Mouse (Mus musculus) naive thymus-derived CD4-positive, alpha-beta T cell, adult 2 months (primary cell): ENCODE data around the gene Opn1mw.
"Not testable (repeated sequence)": the region's sequence is repeated elsewhere in the genome, so short reads cannot be mapped to it uniquely, and the experiment has no call there.

Experiments used
- DNase-seq: peaks from one replicate; pipeline ENCODE4 v3.0.0-alpha.2; 2011; ENCODE audit warnings: low read depth

Gene Opn1mw

GRCm38 (mm10) chrX:74127164-74127563, at the start of gene Opn1mw:
Opn1mw (plus strand) TSS chrX:74127464.
- no peak for DNase-seq

- no peak for DNase-seq
These were observed 42.9 kb upstream of the Opn1mw start for GRCm38 (mm10) chrX:74084276-74084837.

GRCm38 (mm10) chrX:74084946-74085498, 42.2 kb upstream of the Opn1mw start:
- peak; percentile 83 for DNase-seq

- peak; percentile 96 for DNase-seq
These were observed 41.6 kb upstream of the Opn1mw start for GRCm38 (mm10) chrX:74085601-74086038.

GRCm38 (mm10) chrX:74095130-74095529, 32.1 kb upstream of the Opn1mw start:
- DNase-seq = no peak

DNA sequence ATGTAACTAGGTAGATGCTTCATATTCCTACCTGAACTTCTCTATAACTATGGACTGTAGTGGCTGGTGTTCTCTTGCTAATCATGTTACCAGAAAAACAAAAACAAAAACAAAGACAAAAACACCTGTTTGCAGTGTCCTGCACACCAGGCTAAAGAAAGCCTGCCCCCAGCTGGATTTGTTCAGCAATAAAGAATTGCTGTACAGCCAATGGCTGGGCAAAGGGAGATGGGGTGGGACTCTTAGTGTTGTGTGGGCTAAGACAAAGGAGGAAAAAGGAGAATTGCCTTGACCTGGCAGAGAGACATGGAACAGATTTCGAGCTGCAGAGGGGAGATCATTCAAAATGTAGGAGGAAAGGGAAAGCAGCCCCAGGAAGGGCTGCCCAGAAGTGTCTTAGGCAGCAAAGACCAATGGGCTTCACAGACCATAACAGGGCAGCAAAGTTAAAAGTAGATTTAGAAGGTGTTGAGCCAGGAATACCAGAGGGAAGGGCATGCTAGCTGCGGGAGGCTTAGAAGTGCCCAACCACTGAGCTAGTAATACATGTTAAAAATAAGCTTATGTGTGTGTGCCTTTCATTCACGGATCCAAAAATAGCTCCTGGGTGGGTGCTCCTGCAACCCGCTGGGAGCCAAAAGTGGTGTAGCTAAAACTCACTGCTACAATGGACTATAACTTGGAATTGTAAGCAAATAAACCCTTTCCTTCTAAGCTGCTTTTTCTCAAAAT, 23.6 kb upstream of the Opn1mw start:
- no peak for DNase-seq

DNA sequence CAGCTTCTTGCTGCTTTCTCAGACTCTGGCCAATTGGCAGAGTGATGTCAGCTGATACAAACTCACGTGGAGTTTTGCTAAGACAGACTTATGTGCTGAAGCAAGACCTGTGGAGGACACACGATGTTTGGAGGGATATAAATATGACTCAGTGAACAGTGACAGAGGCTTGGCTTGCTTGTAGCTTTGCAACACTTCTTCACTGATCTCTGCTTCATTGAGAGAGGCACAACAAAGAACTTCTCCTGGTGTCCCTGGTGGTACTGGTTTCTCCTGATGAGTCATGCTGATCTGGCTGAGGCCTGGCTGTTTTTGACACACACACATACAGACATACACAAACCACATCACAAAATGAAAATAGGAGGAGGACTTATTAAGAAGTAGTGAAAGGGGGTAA, 21.3 kb upstream of the Opn1mw start:
- DNase-seq = no peak

GRCm38 (mm10) chrX:74108747-74109146, 18.5 kb upstream of the Opn1mw start:
- no peak for DNase-seq

GRCm38 (mm10) chrX:74114036-74114435, 13.2 kb upstream of the Opn1mw start:
- no peak for DNase-seq

GRCm38 (mm10) chrX:74115511-74115910, 11.8 kb upstream of the Opn1mw start:
- DNase-seq = peak; percentile 81

DNA sequence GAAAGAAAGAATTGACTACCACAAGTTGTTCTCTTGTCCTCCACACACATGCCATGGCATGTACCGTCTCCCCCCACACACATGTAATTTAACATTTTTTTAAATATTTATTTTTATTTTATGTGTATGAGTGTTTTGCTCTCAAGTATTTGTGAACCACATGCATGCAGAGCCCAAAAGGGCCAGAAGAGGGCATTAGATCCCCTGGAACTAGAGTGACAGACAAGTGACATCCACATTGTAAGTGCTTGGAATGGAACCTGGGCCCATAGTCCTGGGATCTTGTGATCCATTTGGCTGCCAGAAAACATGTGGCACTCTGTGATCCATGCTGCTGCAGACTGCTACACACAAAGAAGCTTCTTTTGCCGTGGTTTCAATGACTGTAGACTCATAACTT, 2.3 kb upstream of the Opn1mw start:
- DNase-seq = peak; percentile 60

DNA sequence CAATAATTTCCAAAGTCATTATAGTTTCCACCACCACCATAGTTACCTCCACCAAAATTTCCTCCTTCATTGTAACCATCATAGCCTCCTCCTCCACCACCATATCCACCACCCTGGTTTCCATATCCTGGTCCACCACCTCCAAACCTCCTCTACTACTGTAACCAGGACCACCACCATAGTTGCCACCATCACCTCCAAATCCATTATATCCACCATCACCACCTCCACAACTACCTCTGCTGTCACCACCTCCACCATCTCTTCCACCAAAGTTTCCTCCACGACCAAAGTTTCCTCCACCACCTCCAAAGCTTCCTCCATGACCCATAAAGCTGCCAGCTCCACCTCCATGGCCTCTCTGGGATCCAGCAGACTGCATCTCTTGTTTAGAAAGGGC, 8.0 kb downstream of the Opn1mw start, which contains the start of gene Mecp2:
Mecp2 (minus strand) TSS at position 101 of the 400 bp plus-strand sequence.
- not testable (repeated sequence) for DNase-seq

GRCm38 (mm10) chrX:74167738-74168137, 40.5 kb downstream of the Opn1mw start, which contains the start of gene Tex28:
Tex28 (minus strand) TSS chrX:74167838.
- no peak for DNase-seq

DNA sequence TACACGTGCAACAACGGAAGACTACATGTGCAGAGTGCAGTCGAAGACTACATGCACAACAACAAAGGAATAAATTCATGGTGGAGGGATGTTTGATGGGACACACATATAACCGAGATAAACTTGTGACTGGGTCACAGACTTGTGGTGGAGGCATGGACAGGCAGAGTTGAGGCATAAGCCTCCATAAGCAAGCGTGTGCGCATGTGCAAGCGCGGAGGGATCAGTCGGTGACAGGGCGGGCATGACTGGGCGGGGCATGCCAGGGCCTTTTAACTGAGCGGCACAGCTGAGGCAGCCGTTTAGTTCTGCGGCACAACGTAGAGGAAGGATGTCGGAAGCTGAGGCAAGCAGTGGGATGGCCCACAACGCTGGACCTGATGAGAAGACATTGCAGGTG, 49.7 kb downstream of the Opn1mw start, which contains the start of gene Tktl1:
Tktl1 (plus strand) TSS at position 301 of the 400 bp plus-strand sequence.
- DNase-seq = no peak
